Mouse (Mus musculus) heart, postnatal 25 days (tissue): Measurements from ENCODE around the gene Olfr1288. TPM values are rescaled to one million over a fixed set of nuclear protein-coding genes. Genes with fewer than 3 reads are reported as not detected.

Source experiments
- DNase-seq: peaks from one replicate; pipeline ENCODE4 v3.0.0; 2022; ENCODE audit warnings: low spot score
- intact Hi-C: fragments of 180-260 bp; cut with DNase I; formaldehyde crosslinking; loops from one replicate; pipeline ENCODE4 v1.15.1; 2025
- total RNA-seq, 2 experiments: library from RNA; stranded (reverse); gene quantifications; 2 replicates each; pipeline ENCODE4 v1.2.3; 2021

Olfr1288 gene
- not detected for total RNA-seq

DNA sequence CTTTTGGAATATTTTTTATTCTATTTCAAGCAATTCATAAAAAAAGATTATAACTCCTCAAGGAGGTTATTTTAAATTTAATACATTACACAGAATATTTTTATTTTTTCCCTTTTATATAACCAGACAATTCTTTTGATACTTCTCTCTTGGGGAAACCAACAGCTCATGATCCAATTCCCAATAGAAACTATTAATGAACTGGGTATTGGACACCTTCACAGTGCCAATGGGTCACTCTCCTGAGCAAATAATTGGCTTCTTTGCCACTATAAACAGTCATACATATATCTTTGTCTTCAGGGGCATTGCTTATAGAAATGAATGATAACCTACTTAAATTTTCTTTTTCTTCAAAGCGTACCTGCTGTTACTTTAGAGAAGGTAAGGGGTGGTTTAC lies at the start of gene Olfr1288:
TSS of gene Olfr1288 (plus strand) at position 301 of the 400 bp plus-strand sequence.
- no peak for DNase-seq
- intact Hi-C loops, result no loop called here

- no peak for DNase-seq
- intact Hi-C loops, result no loop called here
These were observed 25.1 kb upstream of the Olfr1288 start, which contains the start of gene Olfr1287 for GRCm38 (mm10) chr2:111448842-111449241. Olfr1287 (plus strand) TSS chr2:111449142.

DNA sequence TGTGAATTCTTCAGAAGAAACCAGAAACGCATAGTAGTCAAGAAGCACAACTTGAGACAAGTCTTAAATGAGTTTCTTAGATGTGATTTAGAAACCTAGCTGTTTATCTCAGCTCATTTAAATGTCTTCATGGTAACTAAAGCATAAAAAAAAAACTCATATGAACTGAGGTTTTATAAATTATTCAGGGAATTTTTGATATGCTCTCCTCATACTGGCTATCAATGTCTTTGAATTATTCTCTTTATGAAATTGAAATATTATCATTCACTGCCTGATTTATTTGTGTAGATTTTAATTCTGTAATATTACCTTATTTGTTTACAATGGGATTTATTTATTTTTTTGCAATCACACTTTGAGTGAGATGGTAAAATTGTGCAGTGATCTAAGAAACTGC lies 6.6 kb downstream of the Olfr1288 start, which contains the start of gene Olfr1289:
TSS of gene Olfr1289 (plus strand) at position 301 of the 400 bp plus-strand sequence.
- intact Hi-C loops, result no loop called here
- DNase-seq, result no peak

DNA sequence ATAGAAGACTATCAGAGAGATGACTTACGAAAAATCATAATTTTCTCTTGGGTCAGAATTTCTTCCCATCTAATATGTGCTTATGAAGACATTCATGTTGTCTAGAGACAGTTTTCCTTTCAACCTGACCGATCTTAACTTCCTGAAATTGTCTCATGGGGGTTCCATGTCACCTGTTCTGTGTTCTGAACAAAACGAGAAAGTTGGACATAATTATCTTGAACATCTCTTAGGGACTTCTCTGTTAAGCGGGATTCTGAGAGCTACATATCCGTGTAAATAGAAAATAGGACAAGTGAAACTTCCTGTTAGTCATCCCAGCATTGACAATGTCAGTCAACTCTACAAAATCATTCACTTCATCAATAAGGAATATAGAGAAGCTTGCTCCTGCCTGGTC lies 19.8 kb downstream of the Olfr1288 start, which contains the start of gene Olfr1290:
TSS of gene Olfr1290 (minus strand) at position 101 of the 400 bp plus-strand sequence.
- intact Hi-C loops, result no loop called here
- DNase-seq, result no peak

DNA sequence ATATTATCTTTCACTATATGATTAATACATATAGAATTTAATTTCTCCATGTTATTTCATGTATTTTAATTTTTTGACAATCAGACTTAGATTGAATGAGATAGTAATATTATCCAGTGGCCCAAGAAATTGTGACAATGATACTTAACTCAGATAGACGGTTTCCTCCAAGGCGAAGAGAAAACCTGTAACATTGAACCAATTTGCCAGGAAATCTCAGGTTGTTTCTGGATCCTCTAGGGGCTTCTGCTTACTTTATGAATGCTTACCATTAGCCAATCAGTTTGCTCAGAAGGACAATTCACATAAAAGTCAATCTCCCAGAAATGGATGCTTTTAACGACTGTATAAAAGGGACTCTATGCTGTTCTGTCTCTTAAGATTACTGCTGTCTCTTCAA lies 23.0 kb downstream of the Olfr1288 start, which contains the start of gene Olfr1291-ps1:
TSS of gene Olfr1291-ps1 (plus strand) at position 301 of the 400 bp plus-strand sequence.
- no peak for DNase-seq
- intact Hi-C loops, result no loop called here

GRCm38 (mm10) chr2:111517451-111517850 lies 43.5 kb downstream of the Olfr1288 start:
- no peak for DNase-seq
- intact Hi-C loops, result no loop called here

GRCm38 (mm10) chr2:111524903-111525302 lies 51.0 kb downstream of the Olfr1288 start, which contains the start of gene Olfr1293-ps:
Olfr1293-ps (plus strand) TSS chr2:111525203.
- intact Hi-C loops, result no loop called here
- no peak for DNase-seq

Other genes with a start within 250 kb of the Olfr1288 start
- gene 4930430A15Rik, start 244.5 kb upstream of the Olfr1288 start, total RNA-seq, result not detected
- gene Olfr1275, start 238.8 kb upstream of the Olfr1288 start, total RNA-seq, result not detected
- gene Olfr1276, start 219.6 kb upstream of the Olfr1288 start, total RNA-seq, result not detected
- not detected for gene Olfr1277, start 200.0 kb upstream of the Olfr1288 start, total RNA-seq
- gene Olfr1278, start 184.0 kb upstream of the Olfr1288 start, total RNA-seq, result not detected
- gene Olfr1279, start 173.5 kb upstream of the Olfr1288 start, total RNA-seq, result not detected
- gene Olfr1280, start 160.1 kb upstream of the Olfr1288 start, total RNA-seq, result not detected
- gene Olfr1281, start 147.6 kb upstream of the Olfr1288 start, total RNA-seq, result not detected
- not detected for gene Olfr1282, start 138.0 kb upstream of the Olfr1288 start, total RNA-seq
- not detected for gene Olfr1283, start 107.3 kb upstream of the Olfr1288 start, total RNA-seq
- gene Olfr1284, start 98.6 kb upstream of the Olfr1288 start, total RNA-seq, result not detected
- not detected for gene Olfr1286, start 51.0 kb upstream of the Olfr1288 start, total RNA-seq
- gene Olfr1287, start 25.0 kb upstream of the Olfr1288 start, total RNA-seq, result not detected
- not detected for gene Olfr1289, start 6.7 kb downstream of the Olfr1288 start, total RNA-seq
- gene Olfr1290, start 19.7 kb downstream of the Olfr1288 start, total RNA-seq, result not detected
- not detected for gene Olfr1291-ps1, start 23.1 kb downstream of the Olfr1288 start, total RNA-seq
- not detected for gene Olfr1293-ps, start 51.1 kb downstream of the Olfr1288 start, total RNA-seq
- gene Olfr1294, start 66.2 kb downstream of the Olfr1288 start, total RNA-seq, result not detected
- not detected for gene Olfr1295, start 95.6 kb downstream of the Olfr1288 start, total RNA-seq
- not detected for gene Olfr1297, start 152.4 kb downstream of the Olfr1288 start, total RNA-seq
- gene Olfr1298, start 175.1 kb downstream of the Olfr1288 start, total RNA-seq, result not detected
- not detected for gene Olfr1299, start 187.3 kb downstream of the Olfr1288 start, total RNA-seq